Mouse (Mus musculus): ENCODE measurements around the gene Bach2.

Bach2 gene

DNA sequence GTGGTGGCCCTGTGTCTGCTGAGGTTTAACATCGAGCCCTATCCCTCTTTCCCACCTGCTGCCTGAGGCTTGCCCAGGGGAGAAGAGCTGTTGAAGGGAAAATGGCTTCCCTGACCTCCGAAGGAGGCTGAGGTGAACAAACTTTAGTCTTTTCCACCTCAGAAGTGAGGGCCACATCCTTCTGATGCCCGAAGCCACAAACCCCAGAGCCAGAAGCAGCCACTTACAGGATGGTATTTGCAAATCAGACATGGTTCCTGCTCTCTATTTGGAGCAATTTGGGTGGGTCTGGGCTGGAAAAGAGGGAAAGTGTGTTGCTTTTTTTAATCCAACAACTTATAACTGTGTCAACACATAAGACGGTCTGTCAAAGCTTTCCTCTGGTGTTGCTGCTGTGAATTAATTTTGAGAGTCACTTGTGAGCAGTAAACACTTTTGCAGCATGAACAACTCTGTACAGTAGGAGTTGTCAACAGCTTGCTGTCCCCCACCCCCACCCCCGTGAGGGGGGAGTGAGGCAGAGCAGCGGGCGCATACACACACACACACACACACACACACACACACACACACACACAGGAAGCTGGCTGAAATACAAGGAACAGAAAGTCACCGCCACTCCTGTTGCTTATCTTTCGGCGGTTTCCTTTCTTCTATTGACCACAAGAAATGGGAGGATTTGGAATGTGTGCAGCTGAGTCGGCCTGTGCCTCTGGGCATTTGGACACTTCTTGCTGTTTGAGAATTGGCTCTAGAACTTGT is 149.1 kb downstream of the Bach2 start:
- peak; percentile 49 for DNase-seq (ENCODE audit: low spot score)

DNA sequence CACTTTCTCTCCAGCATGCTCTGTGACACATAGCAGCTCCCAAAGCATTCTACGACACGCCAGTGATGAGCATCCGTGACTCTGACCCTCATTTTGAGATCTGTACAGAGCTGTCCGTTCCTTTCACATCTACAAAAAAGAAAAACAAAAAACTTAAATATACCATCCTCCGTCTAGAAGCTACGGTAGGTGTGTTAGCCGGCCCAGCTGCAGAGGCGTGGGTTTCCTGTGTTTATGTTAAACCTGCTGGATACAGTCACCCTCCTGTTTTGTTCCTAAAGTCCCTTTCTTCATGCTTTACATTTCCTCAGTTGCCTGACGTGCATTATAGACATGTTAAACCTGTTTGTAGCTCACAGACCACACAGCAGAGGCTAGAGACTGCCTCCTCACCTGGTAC is 150.0 kb downstream of the Bach2 start:
- DNase-seq (ENCODE audit: low spot score): no peak

- DNase-seq (ENCODE audit: low spot score): no peak
These were observed 150.7 kb downstream of the Bach2 start for GRCm38 (mm10) chr4:32389107-32389800.

- no peak for DNase-seq (ENCODE audit: low spot score)
These were observed 152.7 kb downstream of the Bach2 start for GRCm38 (mm10) chr4:32391260-32391659.

- DNase-seq (ENCODE audit: low spot score): no peak
These were observed 154.6 kb downstream of the Bach2 start for GRCm38 (mm10) chr4:32393226-32393625.

DNA sequence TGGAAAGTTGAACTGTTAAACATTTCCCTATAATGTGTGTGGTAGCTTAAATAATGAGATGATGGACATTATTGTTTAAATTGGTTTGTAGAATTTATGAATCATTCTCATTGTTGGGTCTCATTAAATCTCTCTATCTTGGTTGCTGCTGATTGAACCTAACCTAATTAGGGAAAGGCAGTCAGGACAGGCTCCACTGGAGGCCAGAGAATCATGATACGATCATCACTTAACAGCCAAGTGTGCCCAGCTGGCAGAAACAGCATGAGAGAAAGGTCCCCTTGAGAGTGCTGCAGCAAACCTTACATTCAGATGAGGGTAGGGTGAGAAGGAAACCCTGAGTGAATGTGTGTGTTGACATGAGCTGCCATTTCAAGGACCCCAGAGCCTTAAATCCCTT is 155.3 kb downstream of the Bach2 start:
- no peak for DNase-seq (ENCODE audit: low spot score)

- DNase-seq (ENCODE audit: low spot score): no peak
These were observed 156.2 kb downstream of the Bach2 start for GRCm38 (mm10) chr4:32394850-32395249.

- DNase-seq (ENCODE audit: low spot score): no peak
These were observed 162.9 kb downstream of the Bach2 start for GRCm38 (mm10) chr4:32401459-32401858.

- no peak for DNase-seq (ENCODE audit: low spot score)
These were observed 164.9 kb downstream of the Bach2 start for GRCm38 (mm10) chr4:32403506-32403905.

DNA sequence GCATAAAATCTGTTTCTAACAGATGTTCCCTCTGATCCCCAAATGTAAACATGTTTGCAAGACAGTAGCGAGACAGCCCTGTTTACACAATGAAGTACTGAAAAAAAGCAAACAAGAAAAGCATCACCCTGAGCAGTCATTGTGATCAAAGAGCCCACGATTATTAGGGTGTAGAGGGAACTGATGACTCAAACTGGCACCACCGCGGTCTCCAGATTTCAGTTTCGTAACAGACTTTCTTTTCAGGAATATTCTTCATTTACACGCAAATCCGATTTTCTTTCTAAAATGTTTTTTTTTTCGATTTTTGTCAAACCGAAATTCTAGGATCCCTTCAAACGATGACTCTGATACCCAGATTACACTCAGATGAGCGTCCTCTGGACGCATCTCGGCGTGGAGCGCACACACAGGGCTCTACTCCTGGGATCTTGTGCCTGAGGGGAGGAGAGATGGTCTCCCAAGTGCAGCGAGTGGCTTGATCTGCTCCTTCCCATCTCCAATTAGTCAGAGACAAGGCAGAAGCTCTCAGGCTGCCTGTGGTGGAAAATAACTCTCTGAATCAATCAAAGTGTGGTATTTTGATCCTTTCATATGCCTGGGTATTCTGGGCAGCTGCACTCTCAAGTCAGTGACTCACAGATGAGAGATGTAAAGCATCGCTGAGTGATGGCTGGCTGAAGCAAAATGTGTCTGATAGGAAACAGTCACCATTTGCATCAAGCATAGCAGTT is 166.7 kb downstream of the Bach2 start:
- no peak for DNase-seq (ENCODE audit: low spot score)

- no peak for DNase-seq (ENCODE audit: low spot score)
These were observed 167.4 kb downstream of the Bach2 start for GRCm38 (mm10) chr4:32405985-32406384.

DNA sequence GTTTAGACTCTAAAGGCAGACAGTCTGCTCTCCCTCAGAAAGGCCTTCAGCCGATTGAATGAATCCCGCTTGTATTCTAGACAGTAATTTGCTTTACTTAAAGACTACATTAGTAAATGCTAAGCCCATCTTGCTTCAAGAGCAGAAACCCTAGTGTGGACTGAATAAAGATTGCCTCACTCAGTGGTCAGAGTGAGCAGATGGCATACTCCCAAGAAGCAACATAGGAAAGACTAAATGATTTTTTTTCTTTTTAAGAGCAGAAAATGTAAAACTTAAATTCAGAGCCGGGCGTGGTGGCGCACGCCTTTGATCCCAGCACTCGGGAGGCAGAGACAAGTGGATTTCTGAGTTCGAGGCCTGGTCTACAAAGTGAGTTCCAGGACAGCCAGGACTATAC is 169.9 kb downstream of the Bach2 start:
- no peak for DNase-seq (ENCODE audit: low spot score)

DNA sequence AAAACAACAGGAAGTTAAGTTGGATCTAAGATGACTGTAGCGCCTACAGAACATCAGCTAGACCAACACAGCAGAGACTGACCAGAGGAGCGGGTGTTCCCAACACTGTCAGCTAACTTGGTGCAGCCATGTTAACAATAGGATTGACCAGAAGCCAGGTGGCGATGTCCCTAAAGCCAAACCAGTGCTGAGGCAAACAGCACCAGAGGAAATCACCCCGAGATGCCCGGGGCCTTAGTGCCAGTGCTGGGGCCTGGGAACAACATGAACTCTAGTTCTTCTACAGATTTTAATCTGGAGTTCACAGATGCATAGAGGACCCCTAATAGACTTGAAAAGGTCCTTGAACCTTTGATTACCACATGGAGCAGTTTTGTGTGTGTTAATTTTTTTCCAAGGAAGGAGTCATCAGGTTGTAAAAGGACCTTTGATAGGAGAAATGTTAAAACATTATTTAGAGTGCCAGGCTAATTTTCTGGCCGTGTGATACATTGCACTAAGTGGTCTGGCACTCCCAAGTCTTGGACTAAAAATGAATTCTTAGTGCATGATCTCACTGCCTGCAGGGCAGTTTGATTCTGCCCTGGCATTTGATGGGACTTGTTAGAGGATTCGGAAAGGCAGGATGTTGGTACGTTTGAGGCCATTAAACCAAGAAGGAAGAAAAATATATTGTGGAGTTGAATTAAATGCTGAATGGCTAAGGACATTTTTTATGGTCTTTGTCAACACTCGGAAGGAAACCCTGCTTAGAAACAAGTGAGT is 170.7 kb downstream of the Bach2 start:
- DNase-seq (ENCODE audit: low spot score): no peak

DNA sequence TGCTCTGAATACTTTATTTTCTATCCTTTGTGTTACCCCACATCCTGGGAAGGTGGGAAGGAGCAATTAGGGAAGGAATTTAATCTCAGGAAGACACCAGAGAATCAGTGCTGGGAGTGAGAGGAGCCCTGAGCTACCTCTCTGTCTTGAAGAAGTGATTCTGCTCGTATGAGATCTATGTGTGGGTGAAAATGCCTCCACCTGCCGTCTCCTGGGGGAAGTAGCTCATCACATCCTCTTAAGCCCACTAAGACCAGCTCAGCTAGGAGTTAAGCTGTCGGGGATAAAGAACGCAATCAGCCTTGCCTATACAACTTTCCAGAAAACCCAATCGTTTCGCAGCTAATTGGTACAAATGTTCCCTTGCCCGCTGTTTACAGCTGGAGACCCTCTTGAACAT is 174.5 kb downstream of the Bach2 start:
- DNase-seq (ENCODE audit: low spot score): no peak

GRCm38 (mm10) chr4:32413505-32413904 is 174.9 kb downstream of the Bach2 start:
- no peak for DNase-seq (ENCODE audit: low spot score)

- DNase-seq (ENCODE audit: low spot score): no peak
These were observed 176.4 kb downstream of the Bach2 start for GRCm38 (mm10) chr4:32414959-32415358.

- DNase-seq (ENCODE audit: low spot score): no peak
These were observed 179.3 kb downstream of the Bach2 start for GRCm38 (mm10) chr4:32417939-32418338.

- no peak for DNase-seq (ENCODE audit: low spot score)
These were observed 183.0 kb downstream of the Bach2 start for GRCm38 (mm10) chr4:32421570-32421969.

DNA sequence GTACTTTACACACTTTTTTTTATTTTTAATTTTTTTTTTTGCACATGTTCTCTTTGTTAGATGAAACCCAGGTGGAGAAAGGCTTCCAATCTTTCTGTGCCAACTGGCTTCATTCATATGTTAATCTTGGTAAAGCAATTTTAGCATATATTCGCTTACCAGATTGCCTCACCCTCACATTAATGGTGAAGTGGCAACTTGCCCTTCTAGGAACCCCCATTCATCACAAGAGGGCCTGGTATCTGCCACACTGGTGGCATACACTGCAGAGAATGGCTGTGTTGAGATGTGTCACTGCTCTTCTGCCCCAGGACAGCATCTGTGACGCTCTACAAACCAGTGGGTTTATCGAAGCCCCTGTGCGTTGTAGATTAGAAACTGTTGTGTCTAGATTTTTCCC is 183.8 kb downstream of the Bach2 start:
- no peak for DNase-seq (ENCODE audit: low spot score)

DNA sequence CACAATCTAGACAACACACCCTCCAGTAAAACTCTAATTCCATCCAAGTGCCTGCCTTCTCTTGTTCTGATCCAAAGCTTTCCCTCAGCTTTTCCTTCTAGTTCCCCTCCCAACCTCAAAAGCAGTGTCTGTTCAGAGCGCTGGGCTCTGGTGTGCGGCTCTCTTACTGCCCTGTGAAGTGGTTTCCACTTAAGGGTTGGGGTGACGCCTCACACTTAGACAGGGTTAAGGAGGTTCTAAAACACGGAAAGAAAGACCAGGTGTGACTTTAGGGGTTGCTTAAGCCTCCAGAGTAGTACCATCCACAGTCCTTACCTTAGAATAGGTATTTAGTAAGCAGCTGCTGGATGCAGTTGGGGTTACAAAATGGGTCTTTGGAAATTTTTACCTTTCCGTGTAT is 185.1 kb downstream of the Bach2 start:
- no peak for DNase-seq (ENCODE audit: low spot score)

- no peak for DNase-seq (ENCODE audit: low spot score)
These were observed 185.8 kb downstream of the Bach2 start for GRCm38 (mm10) chr4:32424434-32424833.

- no peak for DNase-seq (ENCODE audit: low spot score)
These were observed 186.5 kb downstream of the Bach2 start for GRCm38 (mm10) chr4:32425060-32425459.

Measured in ovary, adult 18-20 months (tissue).